Mouse (Mus musculus): ENCODE results near the gene Ttc7. TPM values are rescaled to one million over a fixed set of nuclear protein-coding genes. Genes with fewer than 3 reads are reported as not detected.
"Not testable (repeated sequence)": the region's sequence is repeated elsewhere in the genome, so short reads cannot be mapped to it uniquely, and the experiment has no call there.

Ttc7 gene
- polyA plus RNA-seq, 1 experiment from 2014 or later: 2.3 TPM

DNA sequence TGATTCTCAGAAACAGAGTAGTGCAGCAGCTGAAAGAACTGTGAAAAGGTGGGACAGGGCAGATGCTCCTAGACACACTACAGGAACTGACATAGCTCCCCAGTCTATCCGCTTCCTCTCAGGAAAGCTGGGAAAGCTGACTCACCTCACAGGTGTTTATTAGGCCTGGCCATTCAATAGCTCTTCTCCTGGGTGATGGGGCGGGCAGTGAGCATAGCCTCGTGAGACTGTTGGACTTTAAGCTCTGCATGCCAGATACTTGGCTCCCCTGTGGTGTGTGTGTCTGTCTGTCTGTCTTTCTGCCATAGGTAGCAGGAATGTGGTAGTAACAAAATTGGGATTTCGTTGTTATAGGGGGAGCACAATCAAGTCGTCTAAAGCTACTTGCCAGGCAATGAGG, 6.7 kb downstream of the Ttc7 start:
- H3K27ac ChIP-seq (replicated peaks; ENCODE audit: low read depth, low read length): no peak overlapping the region
- no peak overlapping the region for H3K4me2 ChIP-seq (ENCODE audit: low read depth, low read length)
- H3K4me1 ChIP-seq (ENCODE audit: control insufficient read depth, insufficient read depth, low read length): peaks cover 2% of the 10 kb centered on the region; the same call in 1 of the 2 replicates
- ATAC-seq (replicated peaks; ENCODE audit: insufficient number of reproducible peaks, low FRiP score, low TSS enrichment, low read depth): no peak
- peaks cover 4% of the 10 kb centered on the region for H3K27me3 ChIP-seq (ENCODE audit: control insufficient read depth, insufficient read depth, low read length)
- H3K36me3 ChIP-seq (replicated peaks; ENCODE audit: control insufficient read depth, insufficient read depth, low read depth, low read length): no peaks in the 10 kb centered on the region
- no peak for DNase-seq (ENCODE audit: low spot score)
- no peaks in the 10 kb centered on the region for H3K9me3 ChIP-seq (replicated peaks; ENCODE audit: control insufficient read depth, low read length)
- no peak overlapping the region for H3K9ac ChIP-seq (replicated peaks; ENCODE audit: low read length)
- 72% methylated on average over 5 of the region's 5 CpGs for WGBS
- H3K4me3 ChIP-seq (ENCODE audit: low read depth, low read length): no peak overlapping the region

DNA sequence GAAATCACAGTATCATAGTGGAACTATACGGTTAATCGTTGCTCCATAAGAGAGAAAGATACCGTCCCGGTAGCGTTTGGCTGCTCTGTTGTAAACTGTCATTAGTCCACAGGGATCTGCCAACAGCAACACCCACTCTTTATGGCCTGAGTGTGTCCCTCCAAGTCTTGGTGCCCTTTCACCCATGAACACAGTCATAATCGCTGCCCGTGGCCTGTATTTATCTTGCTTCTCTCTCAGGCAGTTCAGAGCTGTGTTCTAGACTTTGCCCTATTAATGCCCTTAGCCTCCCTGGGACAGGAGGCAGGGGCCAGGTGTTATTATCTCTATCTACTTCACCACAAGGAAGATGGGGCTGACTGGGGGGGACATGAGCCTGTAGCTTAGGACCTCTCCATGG, 8.4 kb downstream of the Ttc7 start:
- Histone ChIP-seq H3K4me2 (ENCODE audit: low read depth, low read length) (no peak overlapping the region), H3K36me3 (replicated peaks; ENCODE audit: control insufficient read depth, insufficient read depth, low read depth, low read length) (no peaks in the 10 kb centered on the region), H3K27ac (replicated peaks; ENCODE audit: low read depth, low read length) (no peak overlapping the region), H3K4me1 (ENCODE audit: control insufficient read depth, insufficient read depth, low read length) (peaks cover 2% of the 10 kb centered on the region; the same call in 1 of the 2 replicates), H3K4me3 (ENCODE audit: low read depth, low read length) (no peak overlapping the region), H3K27me3 (ENCODE audit: control insufficient read depth, insufficient read depth, low read length) (no peaks in the 10 kb centered on the region; the same call in 1 of the 2 replicates), H3K9ac (replicated peaks; ENCODE audit: low read length) (no peak overlapping the region), H3K9me3 (replicated peaks; ENCODE audit: control insufficient read depth, low read length) (no peaks in the 10 kb centered on the region)
- DNase-seq (ENCODE audit: low spot score) (no peak), ATAC-seq (replicated peaks; ENCODE audit: insufficient number of reproducible peaks, low FRiP score, low TSS enrichment, low read depth) (no peak)
- WGBS: 93% methylated on average over 7 of the region's 7 CpGs

DNA sequence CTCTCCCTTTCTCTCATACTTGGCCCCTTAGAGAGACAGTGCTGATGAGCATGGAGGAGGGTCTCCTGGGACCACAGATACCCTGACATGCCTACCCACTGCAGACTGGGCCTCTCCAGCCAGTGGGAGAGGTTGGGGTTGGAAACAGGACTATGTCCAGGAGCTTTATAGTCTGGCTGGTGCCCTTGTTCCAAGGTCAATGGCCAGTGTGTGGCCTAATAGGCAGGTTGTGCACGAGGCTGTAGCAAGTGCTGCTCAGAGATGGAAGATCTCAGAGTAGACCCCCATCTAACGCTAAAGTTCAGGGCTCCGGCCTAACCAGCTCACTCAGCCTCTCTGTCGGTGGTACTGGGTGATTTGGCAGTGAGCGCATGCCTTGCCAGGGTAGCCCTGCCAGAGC, 9.1 kb downstream of the Ttc7 start:
- Histone ChIP-seq H3K9me3 (replicated peaks; ENCODE audit: control insufficient read depth, low read length) (no peaks in the 10 kb centered on the region), H3K27me3 (ENCODE audit: control insufficient read depth, insufficient read depth, low read length) (no peaks in the 10 kb centered on the region; the same call in 1 of the 2 replicates), H3K27ac (replicated peaks; ENCODE audit: low read depth, low read length) (no peak overlapping the region), H3K4me3 (ENCODE audit: low read depth, low read length) (no peak overlapping the region), H3K9ac (replicated peaks; ENCODE audit: low read length) (no peak overlapping the region), H3K4me1 (ENCODE audit: control insufficient read depth, insufficient read depth, low read length) (peaks cover 2% of the 10 kb centered on the region; the same call in 1 of the 2 replicates), H3K4me2 (ENCODE audit: low read depth, low read length) (no peak overlapping the region), H3K36me3 (replicated peaks; ENCODE audit: control insufficient read depth, insufficient read depth, low read depth, low read length) (no peaks in the 10 kb centered on the region)
- DNase-seq (ENCODE audit: low spot score) (no peak), ATAC-seq (replicated peaks; ENCODE audit: insufficient number of reproducible peaks, low FRiP score, low TSS enrichment, low read depth) (no peak)
- 89% methylated on average over 5 of the region's 5 CpGs for WGBS

DNA sequence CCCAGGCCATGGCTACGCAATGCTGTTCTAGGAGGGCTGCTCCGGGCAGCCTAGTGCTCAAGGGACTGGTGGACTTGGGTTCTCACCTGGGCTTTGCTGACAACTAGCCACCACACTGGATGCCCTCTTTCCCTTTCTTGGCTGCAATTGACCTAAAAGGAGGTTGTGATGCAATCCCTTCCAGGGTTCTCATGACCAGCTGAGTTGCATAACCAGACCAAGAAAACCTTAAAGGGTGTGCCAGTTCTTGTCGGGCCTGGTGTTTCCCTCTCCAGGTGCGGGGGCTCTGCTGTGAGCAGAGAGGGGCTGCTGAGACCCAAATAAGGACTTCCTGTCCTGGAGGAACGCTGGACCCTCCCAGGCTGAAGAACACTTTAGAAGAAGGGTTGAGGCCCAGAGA, 10.4 kb downstream of the Ttc7 start:
- no peak overlapping the region for H3K9ac ChIP-seq (replicated peaks; ENCODE audit: low read length)
- ATAC-seq (replicated peaks; ENCODE audit: insufficient number of reproducible peaks, low FRiP score, low TSS enrichment, low read depth): no peak
- no peak for DNase-seq (ENCODE audit: low spot score)
- 89% methylated on average over 5 of the region's 5 CpGs for WGBS
- H3K36me3 ChIP-seq (replicated peaks; ENCODE audit: control insufficient read depth, insufficient read depth, low read depth, low read length): no peaks in the 10 kb centered on the region
- no peaks in the 10 kb centered on the region for H3K9me3 ChIP-seq (replicated peaks; ENCODE audit: control insufficient read depth, low read length)
- no peaks in the 10 kb centered on the region; the same call in 1 of the 2 replicates for H3K27me3 ChIP-seq (ENCODE audit: control insufficient read depth, insufficient read depth, low read length)
- H3K4me1 ChIP-seq (ENCODE audit: control insufficient read depth, insufficient read depth, low read length): peaks cover under 1% of the 10 kb centered on the region; the same call in 1 of the 2 replicates
- H3K4me2 ChIP-seq (ENCODE audit: low read depth, low read length): no peak overlapping the region
- H3K27ac ChIP-seq (replicated peaks; ENCODE audit: low read depth, low read length): no peak overlapping the region
- H3K4me3 ChIP-seq (ENCODE audit: low read depth, low read length): no peak overlapping the region

DNA sequence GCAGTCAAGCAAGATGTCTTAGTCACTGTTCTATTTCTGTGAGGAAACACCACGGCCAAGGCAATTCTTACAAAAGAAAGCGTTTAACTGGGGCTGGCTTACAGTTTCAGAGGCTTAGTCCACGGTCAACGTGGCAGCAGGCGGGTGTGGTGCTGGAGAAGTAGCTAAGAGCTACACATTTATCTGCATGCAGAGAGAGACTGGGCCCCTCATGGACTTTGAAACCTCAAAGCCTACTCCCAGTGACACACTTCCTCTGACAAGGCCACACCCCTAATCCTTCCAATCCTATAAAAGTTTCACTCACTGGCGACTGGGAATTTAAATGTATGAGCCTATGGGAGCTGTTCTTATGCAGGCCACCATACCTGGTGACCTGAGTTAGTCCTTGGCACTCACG, 13.1 kb downstream of the Ttc7 start:
- no peak overlapping the region for H3K27ac ChIP-seq (replicated peaks; ENCODE audit: low read depth, low read length)
- no peaks in the 10 kb centered on the region for H3K27me3 ChIP-seq (ENCODE audit: control insufficient read depth, insufficient read depth, low read length)
- H3K4me1 ChIP-seq (ENCODE audit: control insufficient read depth, insufficient read depth, low read length): no peaks in the 10 kb centered on the region
- no peaks in the 10 kb centered on the region for H3K9me3 ChIP-seq (replicated peaks; ENCODE audit: control insufficient read depth, low read length)
- H3K36me3 ChIP-seq (replicated peaks; ENCODE audit: control insufficient read depth, insufficient read depth, low read depth, low read length): no peaks in the 10 kb centered on the region
- DNase-seq (ENCODE audit: low spot score) (no peak), ATAC-seq (replicated peaks; ENCODE audit: insufficient number of reproducible peaks, low FRiP score, low TSS enrichment, low read depth) (no peak)
- H3K4me3 ChIP-seq (ENCODE audit: low read depth, low read length): no peak overlapping the region
- no peak overlapping the region for H3K4me2 ChIP-seq (ENCODE audit: low read depth, low read length)
- no peak overlapping the region for H3K9ac ChIP-seq (replicated peaks; ENCODE audit: low read length)
- 84% methylated on average over 7 of the region's 7 CpGs for WGBS

DNA sequence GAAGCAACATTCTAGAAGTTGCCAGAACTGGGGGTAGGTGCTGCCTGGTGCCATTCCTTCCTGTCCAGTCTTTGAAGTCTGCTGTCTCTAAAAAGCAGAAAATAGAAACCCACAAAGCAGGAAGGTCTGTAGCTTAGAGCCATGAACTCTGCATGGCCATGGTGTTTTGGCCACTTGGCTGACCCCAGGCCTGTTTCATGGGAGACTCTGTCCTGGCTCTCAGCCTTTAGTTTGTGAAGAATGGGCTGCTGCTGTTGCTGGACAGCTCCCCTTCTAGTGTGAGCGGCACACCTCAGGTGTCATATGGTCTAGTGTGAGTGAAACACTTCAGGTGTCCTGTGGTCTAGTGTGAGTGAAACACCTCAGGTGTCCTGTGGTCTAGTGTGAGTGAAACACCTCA, 14.0 kb downstream of the Ttc7 start:
- H3K4me3 ChIP-seq (ENCODE audit: low read depth, low read length); H3K9ac ChIP-seq (replicated peaks; ENCODE audit: low read length); DNase-seq (ENCODE audit: low spot score); H3K27me3 ChIP-seq (ENCODE audit: control insufficient read depth, insufficient read depth, low read length); H3K9me3 ChIP-seq (replicated peaks; ENCODE audit: control insufficient read depth, low read length); H3K36me3 ChIP-seq (replicated peaks; ENCODE audit: control insufficient read depth, insufficient read depth, low read depth, low read length); H3K4me2 ChIP-seq (ENCODE audit: low read depth, low read length); ATAC-seq (replicated peaks; ENCODE audit: insufficient number of reproducible peaks, low FRiP score, low TSS enrichment, low read depth); H3K4me1 ChIP-seq (ENCODE audit: control insufficient read depth, insufficient read depth, low read length); H3K27ac ChIP-seq (replicated peaks; ENCODE audit: low read depth, low read length): not testable (repeated sequence)
- WGBS: 72% methylated on average over 1 of the region's 1 CpGs

- H3K27ac ChIP-seq (replicated peaks; ENCODE audit: low read depth, low read length): no peak overlapping the region
- WGBS: 71% methylated on average over 6 of the region's 6 CpGs
- ATAC-seq (replicated peaks; ENCODE audit: insufficient number of reproducible peaks, low FRiP score, low TSS enrichment, low read depth): no peak
- DNase-seq (ENCODE audit: low spot score): no peak
- no peak overlapping the region for H3K4me3 ChIP-seq (ENCODE audit: low read depth, low read length)
- no peaks in the 10 kb centered on the region for H3K4me1 ChIP-seq (ENCODE audit: control insufficient read depth, insufficient read depth, low read length)
- no peaks in the 10 kb centered on the region for H3K9me3 ChIP-seq (replicated peaks; ENCODE audit: control insufficient read depth, low read length)
- H3K9ac ChIP-seq (replicated peaks; ENCODE audit: low read length): no peak overlapping the region
- H3K36me3 ChIP-seq (replicated peaks; ENCODE audit: control insufficient read depth, insufficient read depth, low read depth, low read length): no peaks in the 10 kb centered on the region
- no peaks in the 10 kb centered on the region for H3K27me3 ChIP-seq (ENCODE audit: control insufficient read depth, insufficient read depth, low read length)
- no peak overlapping the region for H3K4me2 ChIP-seq (ENCODE audit: low read depth, low read length)
Observed at GRCm38 (mm10) chr17:87298944-87299343, 16.3 kb downstream of the Ttc7 start.

DNA sequence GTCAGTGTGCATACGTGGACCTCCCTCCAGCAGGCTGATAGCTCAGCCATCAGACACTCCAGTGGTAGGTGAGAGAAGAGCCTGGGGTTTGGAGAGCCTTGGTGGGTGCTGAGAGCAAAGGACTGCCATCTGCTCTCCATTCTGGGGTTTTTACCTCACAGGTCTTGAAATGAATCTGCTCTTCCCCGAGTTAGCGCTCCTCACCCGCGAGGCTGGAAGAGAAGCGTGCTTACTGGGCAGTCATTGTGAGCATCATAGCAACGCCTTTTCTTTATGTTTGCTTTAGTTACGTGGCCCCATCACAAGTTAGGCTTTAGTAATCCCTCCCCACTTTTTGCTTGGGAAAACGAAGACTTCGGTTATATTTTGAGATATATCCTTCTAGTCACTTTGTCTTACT, 17.7 kb downstream of the Ttc7 start:
- ATAC-seq (replicated peaks; ENCODE audit: insufficient number of reproducible peaks, low FRiP score, low TSS enrichment, low read depth) (no peak), DNase-seq (ENCODE audit: low spot score) (no peak)
- Histone ChIP-seq H3K4me1 (ENCODE audit: control insufficient read depth, insufficient read depth, low read length) (no peaks in the 10 kb centered on the region), H3K27ac (replicated peaks; ENCODE audit: low read depth, low read length) (no peak overlapping the region), H3K9ac (replicated peaks; ENCODE audit: low read length) (no peak overlapping the region), H3K36me3 (replicated peaks; ENCODE audit: control insufficient read depth, insufficient read depth, low read depth, low read length) (no peaks in the 10 kb centered on the region), H3K9me3 (replicated peaks; ENCODE audit: control insufficient read depth, low read length) (no peaks in the 10 kb centered on the region), H3K4me3 (ENCODE audit: low read depth, low read length) (no peak overlapping the region), H3K27me3 (ENCODE audit: control insufficient read depth, insufficient read depth, low read length) (no peaks in the 10 kb centered on the region), H3K4me2 (ENCODE audit: low read depth, low read length) (no peak overlapping the region)
- 90% methylated on average over 10 of the region's 10 CpGs for WGBS
